Mouse (Mus musculus): ENCODE measurements around the gene Pa2g4. TPM values are rescaled to one million over a fixed set of nuclear protein-coding genes. Genes with fewer than 3 reads are reported as not detected.

The Pa2g4 gene
- polyA plus RNA-seq, 1 experiment from 2014 or later, result 164 TPM

DNA sequence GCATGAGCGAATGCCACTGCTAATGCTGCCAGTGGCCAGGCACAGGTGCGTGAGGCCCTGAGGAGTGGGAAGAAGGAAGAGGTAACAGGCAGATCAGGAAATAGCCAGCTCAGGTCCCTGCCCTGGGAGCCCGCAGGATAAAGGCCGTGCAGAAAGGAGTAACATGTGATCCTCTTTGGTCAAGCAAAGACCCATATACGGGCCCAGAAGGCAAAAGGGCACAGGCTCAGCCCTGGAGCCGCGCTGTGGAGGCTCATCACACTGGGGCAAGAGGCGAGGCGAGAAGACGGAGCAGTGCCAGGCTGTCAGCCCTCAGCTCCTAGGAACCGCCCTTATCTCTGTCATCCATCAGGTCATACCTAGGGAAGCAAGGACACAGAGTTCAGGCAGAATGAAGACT lies 55.5 kb downstream of the Pa2g4 start:
- 86% methylated on average over 11 of the region's 11 CpGs for WGBS
- no peak for ATAC-seq (ENCODE audit: low FRiP score, low read depth)
- peaks cover 5% of the 10 kb centered on the region for H3K27me3 ChIP-seq
- H3K27ac ChIP-seq (replicated peaks), result no peak overlapping the region
- H3K4me2 ChIP-seq (replicated peaks), result no peak overlapping the region
- 0 out of 2 replicates have a peak, but pooled peaks cover 4% of the 10 kb centered on the region for H3K9me3 ChIP-seq
- no peak overlapping the region for H3K9ac ChIP-seq (replicated peaks)
- H3K36me3 ChIP-seq, result peaks cover 15% of the 10 kb centered on the region; the same call in 1 of the 2 replicates
- no peaks in the 10 kb centered on the region for H3K4me1 ChIP-seq
- no peak overlapping the region for H3K4me3 ChIP-seq

DNA sequence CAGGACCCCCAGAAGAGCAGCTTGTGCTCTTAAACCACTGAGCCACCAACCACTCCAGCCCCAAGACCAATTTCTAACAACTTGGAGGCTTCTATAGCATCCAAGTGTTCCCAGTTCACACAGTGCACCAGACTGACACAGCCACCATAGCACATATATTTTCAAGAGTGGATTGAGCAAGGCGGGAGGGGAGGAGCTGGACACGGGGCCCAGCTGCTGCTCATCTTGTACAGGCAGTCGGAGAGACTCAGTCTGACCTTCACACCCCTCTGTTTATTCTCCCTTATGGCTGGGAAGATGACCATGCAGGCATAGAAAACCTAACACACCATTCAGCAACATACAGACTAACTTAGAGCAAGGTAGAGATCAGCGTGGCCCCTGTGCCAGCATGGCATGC lies 56.0 kb downstream of the Pa2g4 start:
- no peak overlapping the region for H3K4me2 ChIP-seq (replicated peaks)
- no peak overlapping the region for H3K4me3 ChIP-seq
- 0 out of 2 replicates have a peak, but pooled peaks cover 4% of the 10 kb centered on the region for H3K9me3 ChIP-seq
- no peak for ATAC-seq (ENCODE audit: low FRiP score, low read depth)
- no peaks in the 10 kb centered on the region for H3K4me1 ChIP-seq
- no peak overlapping the region for H3K27ac ChIP-seq (replicated peaks)
- H3K27me3 ChIP-seq, result peaks cover under 1% of the 10 kb centered on the region; the same call in 1 of the 2 replicates
- 88% methylated on average over 4 of the region's 4 CpGs for WGBS
- peaks cover 12% of the 10 kb centered on the region; the same call in 1 of the 2 replicates for H3K36me3 ChIP-seq
- H3K9ac ChIP-seq (replicated peaks), result no peak overlapping the region

DNA sequence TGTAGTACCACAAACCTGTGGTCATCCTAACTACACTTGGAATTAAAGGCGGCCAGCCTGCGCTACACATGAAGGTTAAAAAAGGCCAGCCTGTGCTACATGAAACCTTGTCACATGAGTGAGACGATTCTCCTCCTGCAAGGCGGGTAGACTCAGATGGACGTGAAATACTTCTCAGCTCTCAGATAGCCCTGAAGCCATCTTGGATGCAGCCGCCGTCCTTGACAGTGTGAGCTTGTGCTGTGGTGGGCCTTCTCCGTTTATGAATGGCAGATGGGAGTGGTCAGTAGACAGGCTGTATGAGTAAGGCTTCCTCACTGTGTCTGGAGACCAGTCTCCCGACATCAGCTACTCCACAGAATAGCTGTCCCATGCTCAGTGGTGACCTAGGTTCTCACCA lies 56.6 kb downstream of the Pa2g4 start:
- Histone ChIP-seq H3K9me3 (0 out of 2 replicates have a peak, but pooled peaks cover 4% of the 10 kb centered on the region), H3K9ac (replicated peaks) (no peak overlapping the region), H3K4me3 (no peak overlapping the region), H3K27me3 (no peaks in the 10 kb centered on the region), H3K27ac (replicated peaks) (no peak overlapping the region), H3K4me1 (no peaks in the 10 kb centered on the region), H3K36me3 (peaks cover 12% of the 10 kb centered on the region; the same call in 1 of the 2 replicates), H3K4me2 (replicated peaks) (no peak overlapping the region)
- ATAC-seq (ENCODE audit: low FRiP score, low read depth), result no peak
- 89% methylated on average over 9 of the region's 9 CpGs for WGBS

DNA sequence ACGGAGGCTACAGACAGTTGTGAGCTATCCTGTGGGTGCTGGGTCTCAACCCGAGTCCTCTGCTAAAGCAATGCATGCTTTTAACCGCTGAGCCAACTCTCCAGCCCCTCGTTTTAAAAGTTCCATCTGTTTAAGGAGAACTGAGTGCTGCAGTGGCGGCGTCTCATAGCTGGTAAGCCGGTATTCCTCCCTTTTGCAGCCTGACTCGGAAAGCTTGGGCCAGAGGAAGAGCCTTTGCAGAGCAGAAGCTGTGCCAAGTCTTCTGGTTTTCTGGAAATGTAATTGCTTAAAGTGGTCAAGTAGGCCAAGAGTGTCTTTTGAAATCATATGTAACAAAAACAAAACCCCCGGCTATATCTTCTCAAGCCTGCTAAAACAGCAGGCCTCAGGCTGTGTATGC lies 57.5 kb downstream of the Pa2g4 start:
- Histone ChIP-seq H3K27ac (replicated peaks) (no peak overlapping the region), H3K36me3 (peaks cover 12% of the 10 kb centered on the region; the same call in 1 of the 2 replicates), H3K9ac (replicated peaks) (no peak overlapping the region), H3K9me3 (0 out of 2 replicates have a peak, but pooled peaks cover 4% of the 10 kb centered on the region), H3K27me3 (no peaks in the 10 kb centered on the region), H3K4me1 (no peaks in the 10 kb centered on the region), H3K4me3 (no peak overlapping the region), H3K4me2 (replicated peaks) (no peak overlapping the region)
- 84% methylated on average over 9 of the region's 9 CpGs for WGBS
- no peak for ATAC-seq (ENCODE audit: low FRiP score, low read depth)

Small RNA genes lying within 50 kb of the gene (microRNA-seq; reads per million reads assigned to microRNA genes)
- gene Gm47275, result not detected
- not detected for gene Mir6916
- not detected for gene Mir6917

Other genes starting within 250 kb of the Pa2g4 start
- gene Cnpy2, start 243.5 kb downstream of the Pa2g4 start, polyA plus RNA-seq (2016; fragmentation: Nextera tagmentation; extraction: Ambion mirVana), result 219 and 220 TPM in 2 replicates
- 205 and 209 TPM in 2 replicates for gene Cs, start 228.3 kb downstream of the Pa2g4 start, polyA plus RNA-seq (2016; fragmentation: Nextera tagmentation; extraction: Ambion mirVana)
- 28.6 and 33.6 TPM in 2 replicates for gene Coq10a, start 197.0 kb downstream of the Pa2g4 start, polyA plus RNA-seq (2016; fragmentation: Nextera tagmentation; extraction: Ambion mirVana)
- gene Ankrd52, start 188.9 kb downstream of the Pa2g4 start, polyA plus RNA-seq (2016; fragmentation: Nextera tagmentation; extraction: Ambion mirVana), result 12.9 and 13.5 TPM in 2 replicates
- gene Slc39a5, start 164.8 kb downstream of the Pa2g4 start, polyA plus RNA-seq (2016; fragmentation: Nextera tagmentation; extraction: Ambion mirVana), result not detected in 2 replicates
- 127 and 147 TPM in 2 replicates for gene Nabp2, start 154.5 kb downstream of the Pa2g4 start, polyA plus RNA-seq (2016; fragmentation: Nextera tagmentation; extraction: Ambion mirVana)
- 57.6 and 60.7 TPM in 2 replicates for gene Rnf41, start 154.3 kb downstream of the Pa2g4 start, polyA plus RNA-seq (2016; fragmentation: Nextera tagmentation; extraction: Ambion mirVana)
- gene Smarcc2, start 106.7 kb downstream of the Pa2g4 start, polyA plus RNA-seq (2016; fragmentation: Nextera tagmentation; extraction: Ambion mirVana), result 188 and 202 TPM in 2 replicates
- 747 and 793 TPM in 2 replicates for gene Myl6, start 71.8 kb downstream of the Pa2g4 start, polyA plus RNA-seq (2016; fragmentation: Nextera tagmentation; extraction: Ambion mirVana)
- 2.7 and 3.0 TPM in 2 replicates for gene Myl6b, start 67.3 kb downstream of the Pa2g4 start, polyA plus RNA-seq (2016; fragmentation: Nextera tagmentation; extraction: Ambion mirVana)
- 25.6 and 26.6 TPM in 2 replicates for gene Esyt1, start 40.1 kb downstream of the Pa2g4 start, polyA plus RNA-seq (2016; fragmentation: Nextera tagmentation; extraction: Ambion mirVana)
- 20.1 and 22.5 TPM in 2 replicates for gene Zc3h10, start 18.2 kb downstream of the Pa2g4 start, polyA plus RNA-seq (2016; fragmentation: Nextera tagmentation; extraction: Ambion mirVana)
- 2,391 and 2,602 TPM in 2 replicates for gene Rpl41, start 16.7 kb downstream of the Pa2g4 start, polyA plus RNA-seq (2016; fragmentation: Nextera tagmentation; extraction: Ambion mirVana)
- gene Erbb3, start 23.7 kb upstream of the Pa2g4 start, polyA plus RNA-seq (2016; fragmentation: Nextera tagmentation; extraction: Ambion mirVana), result 0.76 and 0.94 TPM in 2 replicates
- gene Rps26, start 60.8 kb upstream of the Pa2g4 start, polyA plus RNA-seq (2016; fragmentation: Nextera tagmentation; extraction: Ambion mirVana), result 444 and 507 TPM in 2 replicates
- 8.3 and 10.4 TPM in 2 replicates for gene Ikzf4, start 80.0 kb upstream of the Pa2g4 start, polyA plus RNA-seq (2016; fragmentation: Nextera tagmentation; extraction: Ambion mirVana)
- gene Suox, start 108.1 kb upstream of the Pa2g4 start, polyA plus RNA-seq (2016; fragmentation: Nextera tagmentation; extraction: Ambion mirVana), result 12.5 and 13.6 TPM in 2 replicates
- gene Rab5b, start 130.3 kb upstream of the Pa2g4 start, polyA plus RNA-seq (2016; fragmentation: Nextera tagmentation; extraction: Ambion mirVana), result 96.5 and 102 TPM in 2 replicates
- 0.90 and 1.1 TPM in 2 replicates for gene Pmel, start 138.2 kb upstream of the Pa2g4 start, polyA plus RNA-seq (2016; fragmentation: Nextera tagmentation; extraction: Ambion mirVana)
- gene Cdk2, start 139.0 kb upstream of the Pa2g4 start, polyA plus RNA-seq (2016; fragmentation: Nextera tagmentation; extraction: Ambion mirVana), result 76.4 and 85.5 TPM in 2 replicates
- gene Dgka, start 178.9 kb upstream of the Pa2g4 start, polyA plus RNA-seq (2016; fragmentation: Nextera tagmentation; extraction: Ambion mirVana), result 3.9 and 4.8 TPM in 2 replicates
- 50.5 and 54.6 TPM in 2 replicates for gene Pym1, start 181.9 kb upstream of the Pa2g4 start, polyA plus RNA-seq (2016; fragmentation: Nextera tagmentation; extraction: Ambion mirVana)
- gene Mmp19, start 224.9 kb upstream of the Pa2g4 start, polyA plus RNA-seq (2016; fragmentation: Nextera tagmentation; extraction: Ambion mirVana), result 0.61 and 0.97 TPM in 2 replicates
- 57.9 and 59.8 TPM in 2 replicates for gene Dnajc14, start 238.1 kb upstream of the Pa2g4 start, polyA plus RNA-seq (2016; fragmentation: Nextera tagmentation; extraction: Ambion mirVana)
- 21.4 and 24.0 TPM in 2 replicates for gene Tmem198b, start 238.4 kb upstream of the Pa2g4 start, polyA plus RNA-seq (2016; fragmentation: Nextera tagmentation; extraction: Ambion mirVana)